Mouse (Mus musculus): ENCODE measurements around the gene Hmg20a. TPM values are rescaled to one million over a fixed set of nuclear protein-coding genes. Genes with fewer than 3 reads are reported as not detected.

Hmg20a gene
- polyA plus RNA-seq, 1 experiment: 61.3 TPM

DNA sequence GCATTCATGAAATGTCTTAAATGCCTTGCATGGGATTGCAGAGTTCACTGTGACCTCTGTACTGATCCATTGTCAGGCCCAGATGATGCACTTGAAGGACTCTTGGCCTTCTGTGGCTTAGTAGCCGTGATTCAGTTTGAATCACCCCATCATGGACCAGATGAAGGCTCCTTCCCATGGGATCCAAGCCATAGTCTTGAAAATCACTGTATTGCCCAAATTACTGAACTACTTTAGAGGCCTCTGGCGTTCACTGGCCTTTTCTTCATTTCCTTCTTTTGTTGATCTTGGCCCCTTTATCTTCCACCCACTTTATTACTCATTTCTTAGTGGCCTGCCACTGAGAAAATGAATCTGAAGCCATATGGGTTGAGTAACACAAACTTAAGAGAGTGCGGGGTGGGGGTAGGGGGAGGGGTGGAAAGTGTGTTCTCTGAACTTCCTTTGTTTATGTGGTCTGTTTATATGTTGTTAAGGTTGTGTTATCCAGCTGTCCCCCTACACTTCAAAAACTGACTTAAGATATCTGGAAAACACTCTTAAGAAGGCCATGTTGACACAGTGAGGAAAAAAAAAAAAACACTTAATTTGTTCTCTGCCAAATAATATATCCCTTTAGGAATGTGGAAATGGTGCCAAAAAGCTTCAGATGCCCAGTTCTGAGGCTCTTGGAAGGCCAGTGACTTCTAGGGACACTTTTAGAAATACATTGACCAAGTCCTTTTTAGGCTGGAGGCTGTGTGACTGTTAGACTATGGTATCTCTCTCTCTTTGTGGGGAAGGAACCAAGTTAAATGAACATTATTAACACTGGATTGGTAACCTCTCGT is 45.5 kb downstream of the Hmg20a start:
- Histone ChIP-seq H3K4me3 (ENCODE audit: insufficient read depth, low read length) (no peak overlapping the region), H3K27ac (ENCODE audit: insufficient read depth, low read length) (no peak overlapping the region), H3K4me1 (ENCODE audit: control insufficient read depth, insufficient read depth, low read length) (peaks cover 4% of the 10 kb centered on the region; the same call in 1 of the 2 replicates)
- TF ChIP-seq POLR2A (IDR thresholded peaks at IDR 0.05; ENCODE audit: extremely low read depth, insufficient read depth, low read length): no peak

GRCm38 (mm10) chr9:56464863-56465654 is 46.6 kb downstream of the Hmg20a start:
- peaks cover 7% of the 10 kb centered on the region; the same call in 1 of the 2 replicates for H3K4me1 ChIP-seq (ENCODE audit: control insufficient read depth, insufficient read depth, low read length)
- H3K4me3 ChIP-seq (ENCODE audit: insufficient read depth, low read length): no peak overlapping the region
- no peak overlapping the region for H3K27ac ChIP-seq (ENCODE audit: insufficient read depth, low read length)
- TF ChIP-seq CTCF (IDR thresholded peaks at IDR 0.05; ENCODE audit: extremely low read depth, insufficient read depth, low read length) (no peak), POLR2A (IDR thresholded peaks at IDR 0.05; ENCODE audit: extremely low read depth, insufficient read depth, low read length) (no peak)

DNA sequence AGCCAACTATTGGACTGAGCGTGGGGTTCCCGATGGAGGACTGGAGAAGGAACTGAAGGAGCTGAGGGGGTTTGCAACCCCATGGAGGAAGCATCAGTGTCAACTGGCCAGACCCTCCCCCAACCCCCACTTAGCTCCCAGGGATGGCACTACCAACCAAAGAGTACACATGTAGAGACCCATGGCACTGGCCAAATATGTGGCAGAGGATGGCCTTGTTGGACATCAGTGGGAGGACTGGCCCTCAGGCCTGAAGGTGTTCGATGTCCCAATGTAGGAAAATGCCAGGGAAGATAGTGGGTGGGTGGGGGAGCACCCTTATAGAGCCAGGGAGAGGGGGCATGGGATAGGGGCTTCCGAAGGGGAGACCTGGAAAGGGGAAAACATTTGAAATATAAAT is 47.8 kb downstream of the Hmg20a start:
- Histone ChIP-seq H3K4me3 (ENCODE audit: insufficient read depth, low read length) (no peak overlapping the region), H3K27ac (ENCODE audit: insufficient read depth, low read length) (no peak overlapping the region), H3K4me1 (ENCODE audit: control insufficient read depth, insufficient read depth, low read length) (peaks cover 10% of the 10 kb centered on the region)
- no peak for TF ChIP-seq POLR2A (IDR thresholded peaks at IDR 0.05; ENCODE audit: extremely low read depth, insufficient read depth, low read length)
- TF ChIP-seq CTCF (IDR thresholded peaks at IDR 0.05; ENCODE audit: extremely low read depth, insufficient read depth, low read length): no peak

- H3K27ac ChIP-seq (ENCODE audit: insufficient read depth, low read length): no peak overlapping the region
- H3K4me1 ChIP-seq (ENCODE audit: control insufficient read depth, insufficient read depth, low read length): peaks cover 10% of the 10 kb centered on the region
- TF ChIP-seq CTCF (IDR thresholded peaks at IDR 0.05; ENCODE audit: extremely low read depth, insufficient read depth, low read length) (no peak), POLR2A (IDR thresholded peaks at IDR 0.05; ENCODE audit: extremely low read depth, insufficient read depth, low read length) (no peak)
- H3K4me3 ChIP-seq (ENCODE audit: insufficient read depth, low read length): no peak overlapping the region
These were observed 51.2 kb downstream of the Hmg20a start for GRCm38 (mm10) chr9:56469656-56470055.

GRCm38 (mm10) chr9:56470291-56470690 is 51.9 kb downstream of the Hmg20a start:
- Histone ChIP-seq H3K27ac (ENCODE audit: insufficient read depth, low read length) (no peak overlapping the region), H3K4me1 (ENCODE audit: control insufficient read depth, insufficient read depth, low read length) (peaks cover 7% of the 10 kb centered on the region), H3K4me3 (ENCODE audit: insufficient read depth, low read length) (no peak overlapping the region)
- TF ChIP-seq POLR2A (IDR thresholded peaks at IDR 0.05; ENCODE audit: extremely low read depth, insufficient read depth, low read length) (no peak), CTCF (IDR thresholded peaks at IDR 0.05; ENCODE audit: extremely low read depth, insufficient read depth, low read length) (no peak)

DNA sequence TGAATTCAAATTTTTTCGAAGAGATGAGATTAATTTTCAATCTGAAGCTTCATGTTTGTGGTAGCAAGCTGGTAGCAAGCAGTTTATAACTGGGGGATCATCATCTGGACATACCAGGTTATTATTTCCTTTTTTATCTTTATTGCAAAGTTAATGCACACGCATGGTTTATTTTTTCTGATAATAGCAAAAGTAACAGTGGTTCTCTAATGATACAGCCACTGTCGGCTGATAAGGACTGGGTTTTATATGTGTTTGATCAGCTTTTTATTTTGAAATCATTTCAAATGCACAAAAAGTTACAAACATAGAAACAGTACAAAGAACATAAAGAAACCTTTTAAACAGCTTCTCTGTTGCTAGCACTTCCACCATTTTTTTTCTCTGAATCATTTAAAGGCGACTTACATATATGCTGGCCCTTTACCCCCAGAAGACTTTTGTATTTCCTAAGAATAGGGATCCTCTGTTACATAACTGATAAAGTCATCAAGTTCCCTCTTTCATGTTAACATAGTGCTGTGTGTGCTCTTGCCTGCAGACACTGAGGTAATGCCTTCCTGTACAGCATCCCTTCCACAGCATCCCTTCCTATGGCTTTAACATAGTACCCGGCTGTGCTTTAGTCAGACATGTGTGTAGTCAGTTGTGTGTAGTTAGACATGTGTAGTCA is 60.7 kb downstream of the Hmg20a start:
- TF ChIP-seq CTCF (IDR thresholded peaks at IDR 0.05; ENCODE audit: extremely low read depth, insufficient read depth, low read length) (no peak), POLR2A (IDR thresholded peaks at IDR 0.05; ENCODE audit: extremely low read depth, insufficient read depth, low read length) (no peak)
- no peaks in the 10 kb centered on the region for H3K4me1 ChIP-seq (ENCODE audit: control insufficient read depth, insufficient read depth, low read length)
- no peak overlapping the region for H3K4me3 ChIP-seq (ENCODE audit: insufficient read depth, low read length)
- H3K27ac ChIP-seq (ENCODE audit: insufficient read depth, low read length): no peak overlapping the region

GRCm38 (mm10) chr9:56482623-56483022 is 64.2 kb downstream of the Hmg20a start:
- Histone ChIP-seq H3K4me3 (ENCODE audit: insufficient read depth, low read length) (no peak overlapping the region), H3K4me1 (ENCODE audit: control insufficient read depth, insufficient read depth, low read length) (no peaks in the 10 kb centered on the region), H3K27ac (ENCODE audit: insufficient read depth, low read length) (no peak overlapping the region)
- no peak for TF ChIP-seq CTCF (IDR thresholded peaks at IDR 0.05; ENCODE audit: extremely low read depth, insufficient read depth, low read length)
- no peak for TF ChIP-seq POLR2A (IDR thresholded peaks at IDR 0.05; ENCODE audit: extremely low read depth, insufficient read depth, low read length)

GRCm38 (mm10) chr9:56485423-56485822 is 67.0 kb downstream of the Hmg20a start:
- TF ChIP-seq POLR2A (IDR thresholded peaks at IDR 0.05; ENCODE audit: extremely low read depth, insufficient read depth, low read length) (no peak), CTCF (IDR thresholded peaks at IDR 0.05; ENCODE audit: extremely low read depth, insufficient read depth, low read length) (no peak)

DNA sequence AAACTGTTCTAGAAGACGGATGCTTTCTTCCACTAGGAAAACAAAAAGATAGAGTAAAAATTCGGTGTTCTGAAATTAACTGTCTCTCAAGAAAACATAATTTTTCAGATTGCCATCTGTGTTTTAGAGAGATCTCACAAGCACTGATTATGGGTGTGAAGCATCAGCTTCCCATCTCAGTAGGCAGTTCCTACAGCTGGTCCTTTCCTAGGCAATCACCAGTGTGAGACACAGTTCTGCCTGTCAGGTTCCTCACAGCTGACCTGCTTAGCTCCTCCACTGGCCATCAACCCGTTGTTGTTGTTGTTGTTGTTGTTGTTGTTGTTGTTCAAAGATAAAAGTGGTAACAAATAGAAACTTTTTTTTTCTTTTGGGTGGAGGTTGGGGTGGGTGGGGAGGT is 67.7 kb downstream of the Hmg20a start:
- Histone ChIP-seq H3K4me1 (ENCODE audit: control insufficient read depth, insufficient read depth, low read length) (peaks cover 6% of the 10 kb centered on the region; the same call in 1 of the 2 replicates), H3K4me3 (ENCODE audit: insufficient read depth, low read length) (no peak overlapping the region), H3K27ac (ENCODE audit: insufficient read depth, low read length) (no peak overlapping the region)
- TF ChIP-seq POLR2A (IDR thresholded peaks at IDR 0.05; ENCODE audit: extremely low read depth, insufficient read depth, low read length): no peak
- TF ChIP-seq CTCF (IDR thresholded peaks at IDR 0.05; ENCODE audit: extremely low read depth, insufficient read depth, low read length): no peak

More at GRCm38 (mm10) chr9:56485423-56485822, 67.0 kb downstream of the Hmg20a start:
- Histone ChIP-seq H3K4me1 (ENCODE audit: control insufficient read depth, insufficient read depth, low read length) (peaks cover 6% of the 10 kb centered on the region; the same call in 1 of the 2 replicates), H3K27ac (ENCODE audit: insufficient read depth, low read length) (no peak overlapping the region), H3K4me3 (ENCODE audit: insufficient read depth, low read length) (no peak overlapping the region)
